Mouse (Mus musculus): ENCODE measurements around the gene Tra2b. TPM values are rescaled to one million over a fixed set of nuclear protein-coding genes. Genes with fewer than 3 reads are reported as not detected.
"Not testable (repeated sequence)": the region's sequence is repeated elsewhere in the genome, so short reads cannot be mapped to it uniquely, and the experiment has no call there.

The Tra2b gene
- polyA plus RNA-seq, 1 experiment from 2014 or later: 266 TPM

- Histone ChIP-seq H3K4me2 (ENCODE audit: low read depth, low read length) (peak overlapping the region; percentile 66; the same call in 1 of the 2 replicates), H3K4me3 (ENCODE audit: low read depth, low read length) (no peak overlapping the region), H3K36me3 (ENCODE audit: control insufficient read depth, insufficient read depth, low read length) (no peaks in the 10 kb centered on the region), H3K27ac (replicated peaks; ENCODE audit: low read depth, low read length) (no peak overlapping the region), H3K9ac (ENCODE audit: low read depth, low read length) (no peak overlapping the region), H3K4me1 (ENCODE audit: control insufficient read depth, insufficient read depth, low read length) (peaks cover 23% of the 10 kb centered on the region), H3K27me3 (replicated peaks; ENCODE audit: control insufficient read depth, insufficient read depth, low read length) (no peaks in the 10 kb centered on the region), H3K9me3 (ENCODE audit: control insufficient read depth, low read length) (no peaks in the 10 kb centered on the region)
- DNase-seq (ENCODE audit: low spot score) (no peak), ATAC-seq (ENCODE audit: low read depth) (no peak)
- WGBS: 82% methylated on average over 2 of the region's 2 CpGs
These were observed 4.2 kb downstream of the Tra2b start for GRCm38 (mm10) chr16:22261563-22261962.

GRCm38 (mm10) chr16:22260423-22261143, 5.2 kb downstream of the Tra2b start:
- no peak for DNase-seq (ENCODE audit: low spot score)
- Histone ChIP-seq H3K9ac (ENCODE audit: low read depth, low read length) (no peak overlapping the region), H3K27me3 (replicated peaks; ENCODE audit: control insufficient read depth, insufficient read depth, low read length) (no peaks in the 10 kb centered on the region), H3K27ac (replicated peaks; ENCODE audit: low read depth, low read length) (no peak overlapping the region), H3K9me3 (ENCODE audit: control insufficient read depth, low read length) (no peaks in the 10 kb centered on the region), H3K4me3 (ENCODE audit: low read depth, low read length) (no peak overlapping the region), H3K4me1 (ENCODE audit: control insufficient read depth, insufficient read depth, low read length) (peaks cover 28% of the 10 kb centered on the region), H3K36me3 (ENCODE audit: control insufficient read depth, insufficient read depth, low read length) (peaks cover 5% of the 10 kb centered on the region; the same call in 1 of the 2 replicates), H3K4me2 (ENCODE audit: low read depth, low read length) (peak overlapping the region; percentile 4)
- ATAC-seq (ENCODE audit: low read depth): no peak
- 59% methylated on average over 3 of the region's 3 CpGs for WGBS

- peaks cover 69% of the 10 kb centered on the region for H3K36me3 ChIP-seq (ENCODE audit: control insufficient read depth, insufficient read depth, low read length)
These were observed 13.6 kb downstream of the Tra2b start for GRCm38 (mm10) chr16:22252255-22252654.

GRCm38 (mm10) chr16:22250307-22250706, 15.5 kb downstream of the Tra2b start:
- no peaks in the 10 kb centered on the region for H3K4me1 ChIP-seq (ENCODE audit: control insufficient read depth, insufficient read depth, low read length)
- ATAC-seq (ENCODE audit: low read depth) (no peak), DNase-seq (ENCODE audit: low spot score) (no peak)
- no peak overlapping the region for H3K4me3 ChIP-seq (ENCODE audit: low read depth, low read length)
- no peaks in the 10 kb centered on the region for H3K27me3 ChIP-seq (replicated peaks; ENCODE audit: control insufficient read depth, insufficient read depth, low read length)
- WGBS: 94% methylated on average over 5 of the region's 5 CpGs
- no peak overlapping the region for H3K27ac ChIP-seq (replicated peaks; ENCODE audit: low read depth, low read length)
- H3K36me3 ChIP-seq (ENCODE audit: control insufficient read depth, insufficient read depth, low read length): peaks cover 73% of the 10 kb centered on the region
- H3K9me3 ChIP-seq (ENCODE audit: control insufficient read depth, low read length): no peaks in the 10 kb centered on the region
- H3K4me2 ChIP-seq (ENCODE audit: low read depth, low read length): no peak overlapping the region
- no peak overlapping the region for H3K9ac ChIP-seq (ENCODE audit: low read depth, low read length)

More at GRCm38 (mm10) chr16:22252255-22252654, 13.6 kb downstream of the Tra2b start:
- not testable (repeated sequence) for DNase-seq (ENCODE audit: low spot score); H3K27me3 ChIP-seq (replicated peaks; ENCODE audit: control insufficient read depth, insufficient read depth, low read length); H3K9me3 ChIP-seq (ENCODE audit: control insufficient read depth, low read length); ATAC-seq (ENCODE audit: low read depth); H3K4me1 ChIP-seq (ENCODE audit: control insufficient read depth, insufficient read depth, low read length); H3K4me2 ChIP-seq (ENCODE audit: low read depth, low read length); H3K27ac ChIP-seq (replicated peaks; ENCODE audit: low read depth, low read length); H3K9ac ChIP-seq (ENCODE audit: low read depth, low read length); H3K4me3 ChIP-seq (ENCODE audit: low read depth, low read length)
- WGBS: 82% methylated on average over 6 of the region's 6 CpGs

GRCm38 (mm10) chr16:22249754-22250153, 16.1 kb downstream of the Tra2b start:
- H3K27ac ChIP-seq (replicated peaks; ENCODE audit: low read depth, low read length): no peak overlapping the region
- no peak for DNase-seq (ENCODE audit: low spot score)
- no peak overlapping the region for H3K9ac ChIP-seq (ENCODE audit: low read depth, low read length)
- H3K27me3 ChIP-seq (replicated peaks; ENCODE audit: control insufficient read depth, insufficient read depth, low read length): no peaks in the 10 kb centered on the region
- H3K4me2 ChIP-seq (ENCODE audit: low read depth, low read length): no peak overlapping the region
- no peak overlapping the region for H3K4me3 ChIP-seq (ENCODE audit: low read depth, low read length)
- no peaks in the 10 kb centered on the region for H3K9me3 ChIP-seq (ENCODE audit: control insufficient read depth, low read length)
- peaks cover 77% of the 10 kb centered on the region for H3K36me3 ChIP-seq (ENCODE audit: control insufficient read depth, insufficient read depth, low read length)
- 99% methylated on average over 3 of the region's 3 CpGs for WGBS
- H3K4me1 ChIP-seq (ENCODE audit: control insufficient read depth, insufficient read depth, low read length): no peaks in the 10 kb centered on the region
- no peak for ATAC-seq (ENCODE audit: low read depth)

- DNase-seq (ENCODE audit: low spot score): no peak
- H3K4me1 ChIP-seq (ENCODE audit: control insufficient read depth, insufficient read depth, low read length): no peaks in the 10 kb centered on the region
These were observed 23.5 kb downstream of the Tra2b start for GRCm38 (mm10) chr16:22242239-22242866.

GRCm38 (mm10) chr16:22241376-22242238, 24.2 kb downstream of the Tra2b start:
- Histone ChIP-seq H3K4me2 (ENCODE audit: low read depth, low read length) (no peak overlapping the region), H3K4me3 (ENCODE audit: low read depth, low read length) (no peak overlapping the region), H3K27me3 (replicated peaks; ENCODE audit: control insufficient read depth, insufficient read depth, low read length) (no peaks in the 10 kb centered on the region), H3K4me1 (ENCODE audit: control insufficient read depth, insufficient read depth, low read length) (no peaks in the 10 kb centered on the region), H3K36me3 (ENCODE audit: control insufficient read depth, insufficient read depth, low read length) (peaks cover 58% of the 10 kb centered on the region), H3K9ac (ENCODE audit: low read depth, low read length) (no peak overlapping the region), H3K27ac (replicated peaks; ENCODE audit: low read depth, low read length) (no peak overlapping the region), H3K9me3 (ENCODE audit: control insufficient read depth, low read length) (no peaks in the 10 kb centered on the region)
- ATAC-seq (ENCODE audit: low read depth) (peak; percentile 24), DNase-seq (ENCODE audit: low spot score) (no peak)
- 75% methylated on average over 6 of the region's 6 CpGs for WGBS

More at GRCm38 (mm10) chr16:22242239-22242866, 23.5 kb downstream of the Tra2b start:
- no peak for ATAC-seq (ENCODE audit: low read depth)
- H3K27ac ChIP-seq (replicated peaks; ENCODE audit: low read depth, low read length): no peak overlapping the region
- H3K4me3 ChIP-seq (ENCODE audit: low read depth, low read length): no peak overlapping the region
- H3K36me3 ChIP-seq (ENCODE audit: control insufficient read depth, insufficient read depth, low read length): peaks cover 59% of the 10 kb centered on the region
- no peaks in the 10 kb centered on the region for H3K9me3 ChIP-seq (ENCODE audit: control insufficient read depth, low read length)
- WGBS: 90% methylated on average over 2 of the region's 2 CpGs
- H3K9ac ChIP-seq (ENCODE audit: low read depth, low read length): no peak overlapping the region
- no peaks in the 10 kb centered on the region for H3K27me3 ChIP-seq (replicated peaks; ENCODE audit: control insufficient read depth, insufficient read depth, low read length)
- H3K4me2 ChIP-seq (ENCODE audit: low read depth, low read length): no peak overlapping the region

GRCm38 (mm10) chr16:22240856-22241255, 24.9 kb downstream of the Tra2b start:
- Histone ChIP-seq H3K9me3 (ENCODE audit: control insufficient read depth, low read length) (no peaks in the 10 kb centered on the region), H3K27ac (replicated peaks; ENCODE audit: low read depth, low read length) (no peak overlapping the region), H3K27me3 (replicated peaks; ENCODE audit: control insufficient read depth, insufficient read depth, low read length) (no peaks in the 10 kb centered on the region), H3K36me3 (ENCODE audit: control insufficient read depth, insufficient read depth, low read length) (peaks cover 63% of the 10 kb centered on the region), H3K9ac (ENCODE audit: low read depth, low read length) (no peak overlapping the region), H3K4me1 (ENCODE audit: control insufficient read depth, insufficient read depth, low read length) (no peaks in the 10 kb centered on the region), H3K4me2 (ENCODE audit: low read depth, low read length) (no peak overlapping the region), H3K4me3 (ENCODE audit: low read depth, low read length) (no peak overlapping the region)
- ATAC-seq (ENCODE audit: low read depth): no peak
- no peak for DNase-seq (ENCODE audit: low spot score)
- WGBS: 91% methylated on average over 5 of the region's 5 CpGs

Measured in embryonic facial prominence, embryonic 14.5 days (tissue).